In the genomic region with DNA sequence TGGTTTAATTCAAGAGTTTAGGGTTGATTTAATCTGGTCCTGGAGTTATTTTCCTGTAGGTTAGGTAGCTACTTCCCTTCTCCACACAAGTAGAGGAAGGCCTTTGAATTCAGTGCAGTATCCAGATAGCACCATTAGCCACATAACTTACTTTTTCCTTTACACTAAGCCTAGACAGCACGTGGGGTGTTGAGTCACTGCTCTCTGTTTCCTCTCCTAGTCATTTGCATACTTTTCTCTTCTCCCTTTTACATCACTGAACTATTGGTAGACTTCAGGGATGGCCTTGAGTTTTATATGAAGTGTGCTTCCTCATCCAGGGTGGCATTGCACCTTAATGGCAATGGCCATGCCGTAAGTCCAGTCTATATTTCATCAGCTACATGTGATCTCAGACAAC, we compare ENCODE assay signal across 23 mouse cellular contexts.
DNase-seq lines count a peak whose midpoint lies in the region; ATAC-seq and TF ChIP-seq lines count a peak whose summit lies in the region.
"Had no signal": no experiment of that assay in that cellular context is flagged by ENCODE, and none has a peak within 500 bp of the region (broad histone marks: within the 10 kb centered on the region; RNA-seq: fewer than 3 reads in every experiment).

No protein-coding gene starts in this region.

- TF ChIP-seq RAD21 in CH12.LX (IDR thresholded peaks at IDR 0.05; ENCODE audit: low read depth, low read length) = no peak

- WGBS in midbrain, embryonic 13.5 days = 81% methylated on average over 2 of the region's 2 CpGs

- no peak overlapping the region for H3K27ac ChIP-seq in CH12.LX (ENCODE audit: insufficient read depth, low read depth)
- H3K27ac ChIP-seq in midbrain, embryonic 13.5 days = no peak overlapping the region
- H3K27ac ChIP-seq: embryonic facial prominence, embryonic 10.5 days; forebrain, embryonic 13.5 days; heart, adult 2 months; heart, embryonic 15.5 days; hindbrain, embryonic 10.5 days; hindbrain, embryonic 15.5 days; intestine, embryonic 15.5 days had no signal

- H3K79me2 ChIP-seq in C2C12 (ENCODE audit: control insufficient read depth, insufficient read depth) (no peaks in the 10 kb centered on the region), CH12.LX (replicated peaks; ENCODE audit: control insufficient read depth, extremely low read depth, insufficient read depth, poor library complexity, severe bottlenecking) (no peaks in the 10 kb centered on the region), myocyte (ENCODE audit: control insufficient read depth, insufficient read depth) (no peaks in the 10 kb centered on the region)

- H3K36me3 ChIP-seq in C2C12 (ENCODE audit: control insufficient read depth, insufficient read depth) (no peaks in the 10 kb centered on the region), CH12.LX (replicated peaks in 1 of 2; ENCODE audit: control insufficient read depth in 1 of 2, insufficient read depth in 1 of 2, low read length in 1 of 2) (no peaks in the 10 kb centered on the region), myocyte (ENCODE audit: control insufficient read depth, insufficient read depth) (no peaks in the 10 kb centered on the region)
- H3K36me3 ChIP-seq in midbrain, embryonic 13.5 days = no peaks in the 10 kb centered on the region
- H3K36me3 ChIP-seq: embryonic facial prominence, embryonic 10.5 days; heart, embryonic 15.5 days; hindbrain, embryonic 10.5 days; hindbrain, embryonic 15.5 days; intestine, embryonic 15.5 days had no signal

- TF ChIP-seq EP300 in CH12.LX (IDR thresholded peaks at IDR 0.05; ENCODE audit: low read length) = peak; percentile 48; the same call in 1 of the 2 replicates

- DNase-seq in CH12.LX (ENCODE audit: extremely low read depth) = peak; percentile 65
- peak; percentile 7 for DNase-seq in induced T-regulatory cell, adult 2 months (ENCODE audit: low read depth)
- no peak for DNase-seq in thymus, postnatal 4 days
- no peak for DNase-seq in frontal cortex, postnatal 36 days (ENCODE audit: low spot score in 2 of 2)
- DNase-seq in kidney, adult 18-20 months = no peak
- DNase-seq: adrenal gland, postnatal 14 days; cerebellum, adult 11-12 months; cerebellum, adult 9-10 months; cerebellum, postnatal 25 days; forebrain, postnatal 0 days; heart, adult 2 months; heart, postnatal 14 days; kidney, adult 2 months had no signal

- ATAC-seq in midbrain, embryonic 13.5 days = no peak
- ATAC-seq: forebrain, embryonic 13.5 days; forebrain, postnatal 0 days; intestine, embryonic 15.5 days had no signal

- no peak overlapping the region for H3K4me3 ChIP-seq in C2C12 (ENCODE audit: insufficient read depth, poor library complexity, severe bottlenecking)
- no peak overlapping the region for H3K4me3 ChIP-seq in CH12.LX (replicated peaks in 1 of 3; ENCODE audit: low read depth in 2 of 3, low read length in 2 of 3, poor library complexity in 1 of 3)
- H3K4me3 ChIP-seq in myocyte = no peak overlapping the region
- no peak overlapping the region for H3K4me3 ChIP-seq in midbrain, embryonic 13.5 days (replicated peaks)
- H3K4me3 ChIP-seq: embryonic facial prominence, embryonic 10.5 days; forebrain, embryonic 13.5 days; heart, adult 2 months; heart, embryonic 15.5 days; hindbrain, embryonic 10.5 days; hindbrain, embryonic 15.5 days; intestine, embryonic 15.5 days had no signal

- H3ac ChIP-seq in C2C12 (ENCODE audit: control insufficient read depth, insufficient read length, low read depth) (no peak overlapping the region), myocyte (ENCODE audit: control insufficient read depth, insufficient read length) (no peak overlapping the region)

- dilution Hi-C loops in CH12.LX (cut with MboI; ENCODE audit: extremely low pct_ligation_motif_present, extremely low pct_unique_long_range_greater_than_20kb, low sequenced_read_pairs) = no loop called here

- H3K79me3 ChIP-seq in C2C12 (ENCODE audit: low read depth) = no peaks in the 10 kb centered on the region

- H3K4me1 ChIP-seq in CH12.LX (ENCODE audit: control insufficient read depth in 1 of 2, insufficient read depth in 2 of 2) = peaks cover 4 to 21% of the 10 kb centered on the region in 2 experiments; a peak in 3 of 4 replicates
- no peaks in the 10 kb centered on the region; the same call in 1 of the 2 replicates for H3K4me1 ChIP-seq in midbrain, embryonic 13.5 days (replicated peaks)
- H3K4me1 ChIP-seq: embryonic facial prominence, embryonic 10.5 days; forebrain, embryonic 13.5 days; heart, embryonic 15.5 days; hindbrain, embryonic 10.5 days; intestine, embryonic 15.5 days had no signal

- H3K9me3 ChIP-seq in CH12.LX (replicated peaks; ENCODE audit: low read length) = no peaks in the 10 kb centered on the region
- H3K9me3 ChIP-seq in midbrain, embryonic 13.5 days = no peaks in the 10 kb centered on the region
- H3K9me3 ChIP-seq: embryonic facial prominence, embryonic 10.5 days; forebrain, embryonic 13.5 days; heart, embryonic 15.5 days; hindbrain, embryonic 10.5 days; hindbrain, embryonic 15.5 days; intestine, embryonic 15.5 days had no signal

- no peak overlapping the region for H3K9ac ChIP-seq in CH12.LX (ENCODE audit: insufficient read depth, low read depth)
- H3K9ac ChIP-seq in midbrain, embryonic 13.5 days (replicated peaks) = no peak overlapping the region
- H3K9ac ChIP-seq: forebrain, embryonic 13.5 days; forebrain, postnatal 0 days; heart, embryonic 15.5 days; hindbrain, embryonic 15.5 days; intestine, embryonic 15.5 days had no signal

- in situ Hi-C loops in CH12.LX (cut with MboI; ENCODE audit: low pct_ligation_motif_present, low pct_unique_long_range_greater_than_20kb, low sequenced_read_pairs) = no loop called here

- TF ChIP-seq POLR2A in CH12.LX (IDR thresholded peaks at IDR 0.05; ENCODE audit: low read depth, low read length) (no peak), myocyte (IDR thresholded peaks at IDR 0.05; ENCODE audit: insufficient read length, low read depth) (no peak)

- no peaks in the 10 kb centered on the region for H3K27me3 ChIP-seq in C2C12 (ENCODE audit: control insufficient read depth, insufficient read depth, insufficient read length)
- H3K27me3 ChIP-seq in CH12.LX (replicated peaks) = no peaks in the 10 kb centered on the region
- H3K27me3 ChIP-seq in myocyte (ENCODE audit: control insufficient read depth, insufficient read depth, insufficient read length) = no peaks in the 10 kb centered on the region
- H3K27me3 ChIP-seq in midbrain, embryonic 13.5 days = no peaks in the 10 kb centered on the region
- H3K27me3 ChIP-seq: forebrain, embryonic 13.5 days; heart, embryonic 15.5 days; hindbrain, embryonic 15.5 days; intestine, embryonic 15.5 days had no signal

- TF ChIP-seq CTCF in C2C12 (IDR thresholded peaks at IDR 0.05; ENCODE audit: control insufficient read depth, insufficient read depth, insufficient read length) = no peak
- no peak for TF ChIP-seq CTCF in CH12.LX (conservative IDR thresholded peaks at IDR 0.05 in 1 of 2, IDR thresholded peaks at IDR 0.05 in 1 of 2; ENCODE audit: low read depth in 2 of 2, low read length in 2 of 2)

- no peak overlapping the region for H3K4me2 ChIP-seq in CH12.LX (ENCODE audit: insufficient read depth, low read depth, poor library complexity, severe bottlenecking)
- no peak overlapping the region for H3K4me2 ChIP-seq in myocyte (ENCODE audit: low read depth)
- no peak overlapping the region for H3K4me2 ChIP-seq in midbrain, embryonic 13.5 days (replicated peaks)
- H3K4me2 ChIP-seq: forebrain, embryonic 13.5 days; heart, embryonic 11.5 days; heart, embryonic 15.5 days; hindbrain, embryonic 15.5 days; intestine, embryonic 15.5 days had no signal

TF ChIP-seq in C2C12, 6 proteins besides CTCF, POLR2A, EP300 and RAD21:
- TF ChIP-seq MYOD1 (IDR thresholded peaks at IDR 0.05; ENCODE audit: control insufficient read depth, insufficient read length, low read depth) (no peak), USF1 (IDR thresholded peaks at IDR 0.05; ENCODE audit: low read depth) (peak; percentile 57)
TF ChIP-seq in C2C12: peak in this region for 1.

TF ChIP-seq in CH12.LX, 34 proteins besides CTCF, POLR2A, EP300 and RAD21 (continues in another document):
- TF ChIP-seq MAFK (IDR thresholded peaks at IDR 0.05; ENCODE audit: insufficient replicate concordance, low read length) (no peak), IRF4 (IDR thresholded peaks at IDR 0.05; ENCODE audit: low read depth, low read length) (no peak), SIN3A (IDR thresholded peaks at IDR 0.05; ENCODE audit: low read length) (no peak), E2F4 (IDR thresholded peaks at IDR 0.05; ENCODE audit: insufficient replicate concordance, low read depth, low read length) (no peak), TBP (conservative IDR thresholded peaks at IDR 0.05; ENCODE audit: low read depth, low read length) (no peak), JUND (conservative IDR thresholded peaks at IDR 0.05; ENCODE audit: low read depth, low read length) (0 out of 2 replicates have a peak, but pooled peaks have one; percentile 24), ELF1 (IDR thresholded peaks at IDR 0.05; ENCODE audit: low read depth, low read length) (no peak), ZC3H11A (IDR thresholded peaks at IDR 0.05; ENCODE audit: low read depth, low read length) (no peak), RCOR1 (conservative IDR thresholded peaks at IDR 0.05; ENCODE audit: low read depth, low read length) (no peak), NELFE (IDR thresholded peaks at IDR 0.05; ENCODE audit: low read depth, low read length) (no peak), MAX (IDR thresholded peaks at IDR 0.05; ENCODE audit: low read length) (no peak), MEF2A (IDR thresholded peaks at IDR 0.05; ENCODE audit: borderline replicate concordance, low read depth, low read length) (no peak)

TF ChIP-seq in myocyte, 11 proteins besides CTCF, POLR2A, EP300 and RAD21:
- TF ChIP-seq TCF3 (IDR thresholded peaks at IDR 0.05; ENCODE audit: insufficient read length, low read depth) (no peak), MAX (IDR thresholded peaks at IDR 0.05; ENCODE audit: low read depth) (no peak), TCF12 (IDR thresholded peaks at IDR 0.05; ENCODE audit: insufficient read depth, poor library complexity, severe bottlenecking) (no peak), USF1 (IDR thresholded peaks at IDR 0.05; ENCODE audit: low read depth) (peak; percentile 32), CEBPB (IDR thresholded peaks at IDR 0.05; ENCODE audit: insufficient read depth, poor library complexity, severe bottlenecking) (0 out of 2 replicates have a peak, but pooled peaks have one; percentile 37), MYOD1 (IDR thresholded peaks at IDR 0.05; ENCODE audit: control insufficient read depth in 1 of 3, insufficient read length in 2 of 3, low read depth in 2 of 3) (no peak), MYOG (IDR thresholded peaks at IDR 0.05; ENCODE audit: control insufficient read depth in 1 of 3, insufficient read depth in 1 of 3, insufficient read length in 2 of 3, low read depth in 2 of 3) (no peak), E2F4 (IDR thresholded peaks at IDR 0.05; ENCODE audit: insufficient read depth) (no peak), SRF (IDR thresholded peaks at IDR 0.05; ENCODE audit: control insufficient read depth, insufficient read length, low read depth) (no peak), POLR2AphosphoS2 (IDR thresholded peaks at IDR 0.05; ENCODE audit: insufficient read length, low read depth) (no peak), REST (IDR thresholded peaks at IDR 0.05; ENCODE audit: insufficient read depth, insufficient read length) (no peak)

Comparison
In these comparisons a context has a peak if more than half of its experiments do, and no peak if none do; other contexts are left out.
1. DNase-seq: peak in CH12.LX (single experiment) and induced T-regulatory cell, adult 2 months (single experiment); none in thymus, postnatal 4 days (single experiment), frontal cortex, postnatal 36 days (0 of 2) and kidney, adult 18-20 months (single experiment).